Mouse (Mus musculus): ENCODE measurements at regions not wholly inside any gene's neighbourhood (a gene's known extent, or its start where the extent isn't known, plus 50 kb on each side); places are given as distances from the start of the nearest gene placed in this dataset.

- TF ChIP-seq CTCF (IDR thresholded peaks at IDR 0.05; ENCODE audit: insufficient read depth, low read length) (no peak), POLR2A (IDR thresholded peaks at IDR 0.05; ENCODE audit: borderline replicate concordance, extremely low read depth, low read depth, low read length) (no peak)
Measured at GRCm38 (mm10) chr12:69425610-69426009, 53.4 kb upstream of the Gm9887 start.
